Mouse (Mus musculus) forebrain, embryonic 14.5 days (tissue): Measurements from ENCODE around the gene Nutf2-ps1. TPM values are rescaled to one million over a fixed set of nuclear protein-coding genes. Genes with fewer than 3 reads are reported as not detected.
"Not testable (repeated sequence)": the region's sequence is repeated elsewhere in the genome, so short reads cannot be mapped to it uniquely, and the experiment has no call there.

ENCODE experiments used
- ATAC-seq: fragments of 200-750 bp; cut with Nextera tagmentation; 2 replicates; pipeline ENCODE4 v1.8.0; 2017; ENCODE audit warnings: mild to moderate bottlenecking, moderate library complexity
- DNase-seq: peaks from one replicate; pipeline ENCODE4 v3.0.0-alpha.2; 2015; ENCODE audit warnings: low spot score
- H3K27ac ChIP-seq: fragments of 300-500 bp; sonication (generic); 2 replicates; pipeline ENCODE4 v1.5.1; 2014; ENCODE audit warnings: low read depth, mild to moderate bottlenecking, control low read depth, low read length, moderate library complexity
- H3K27me3 ChIP-seq: fragments of 300-500 bp; sonication (generic); replicated peaks from 2 replicates; pipeline ENCODE4 v1.6.1; 2014; ENCODE audit warnings: low read length, control low read depth, mixed read lengths; ENCODE audit not compliant: control insufficient read depth, insufficient read depth
- H3K36me3 ChIP-seq: fragments of 300-500 bp; sonication (generic); 2 replicates; pipeline ENCODE4 v1.6.1; 2014; ENCODE audit warnings: low read length, control low read depth; ENCODE audit not compliant: control insufficient read depth, insufficient read depth
- H3K4me1 ChIP-seq: fragments of 300-500 bp; sonication (generic); 2 replicates; pipeline ENCODE4 v1.6.1; 2014; ENCODE audit warnings: antibody characterized with exemption, low read length, control low read depth; ENCODE audit not compliant: control insufficient read depth, insufficient read depth
- H3K4me2 ChIP-seq: fragments of 300-500 bp; sonication (generic); 2 replicates; pipeline ENCODE4 v1.6.1; 2014; ENCODE audit warnings: mild to moderate bottlenecking, control low read depth, low read length
- H3K4me3 ChIP-seq: fragments of 300-500 bp; sonication (generic); 2 replicates; pipeline ENCODE4 v1.5.1; 2014; ENCODE audit warnings: low read depth, low read length, control low read depth
- H3K9ac ChIP-seq: fragments of 300-500 bp; sonication (generic); 2 replicates; pipeline ENCODE4 v1.6.1; 2014; ENCODE audit warnings: mild to moderate bottlenecking, low read length, control low read depth, moderate library complexity
- H3K9me3 ChIP-seq: fragments of 300-500 bp; sonication (generic); replicated peaks from 2 replicates; pipeline ENCODE4 v1.6.1; 2016; ENCODE audit warnings: low read length, control low read depth, mixed read lengths; ENCODE audit not compliant: control insufficient read depth
- WGBS: fragments of 180-500 bp; shearing (Covaris S2); extraction: QIAGEN DNeasy Blood & Tissue Kit; methylation state at CpG from one replicate; pipeline ENCODE4 v1.1.7; 2014; 5-methylcytosine and 5-hydroxymethylcytosine counted together
- polyA plus RNA-seq: library from polyadenylated mRNA; unstranded; fragments of >200 nt; fragmentation: Nextera tagmentation; extraction: Ambion mirVana; gene quantifications from 2 replicates; pipeline ENCODE4 v1.2.1, GENCODE M21; 2014

Gene Nutf2-ps1
- polyA plus RNA-seq: 276 and 308 TPM in 2 replicates

- peaks cover 12% of the 10 kb centered on the region; the same call in 1 of the 2 replicates for H3K9me3 ChIP-seq
- H3K9ac ChIP-seq, DNase-seq, H3K27ac ChIP-seq, H3K36me3 ChIP-seq, H3K4me3 ChIP-seq, H3K27me3 ChIP-seq, H3K4me2 ChIP-seq, H3K4me1 ChIP-seq, ATAC-seq: not testable (repeated sequence)
- over 99% methylated on average over 7 of the region's 7 CpGs for WGBS
These were observed at the start of gene Nutf2-ps1 for GRCm38 (mm10) chr19:53588968-53589367. Gene Nutf2-ps1 (minus strand): TSS chr19:53589068.

- H3K4me2 ChIP-seq: no peak overlapping the region
- peaks cover 80% of the 10 kb centered on the region for H3K36me3 ChIP-seq
- DNase-seq: peak; percentile 15
- H3K4me3 ChIP-seq: no peak overlapping the region
- no peaks in the 10 kb centered on the region for H3K9me3 ChIP-seq
- WGBS: 93% methylated on average over 2 of the region's 2 CpGs
- no peaks in the 10 kb centered on the region for H3K4me1 ChIP-seq
- no peak overlapping the region for H3K9ac ChIP-seq
- H3K27ac ChIP-seq: no peak overlapping the region
- no peaks in the 10 kb centered on the region for H3K27me3 ChIP-seq
- no peak for ATAC-seq
These were observed 49.2 kb upstream of the Nutf2-ps1 start for GRCm38 (mm10) chr19:53638041-53638440.

- no peak overlapping the region for H3K27ac ChIP-seq
- ATAC-seq (no peak), DNase-seq (no peak)
- no peak overlapping the region for H3K4me3 ChIP-seq
- H3K4me1 ChIP-seq: no peaks in the 10 kb centered on the region
- 90% methylated on average over 13 of the region's 13 CpGs for WGBS
- H3K9ac ChIP-seq: no peak overlapping the region
- no peaks in the 10 kb centered on the region for H3K27me3 ChIP-seq
- peaks cover 80% of the 10 kb centered on the region for H3K36me3 ChIP-seq
- no peak overlapping the region for H3K4me2 ChIP-seq
- H3K9me3 ChIP-seq: no peaks in the 10 kb centered on the region
These were observed 32.8 kb upstream of the Nutf2-ps1 start for GRCm38 (mm10) chr19:53621681-53622080.

GRCm38 (mm10) chr19:53608921-53609320 lies 20.1 kb upstream of the Nutf2-ps1 start:
- ATAC-seq: peak; percentile 20; the same call in 1 of the 2 replicates
- peak; percentile 8 for DNase-seq
- 37% methylated on average over 6 of the region's 6 CpGs for WGBS

GRCm38 (mm10) chr19:53601363-53601655 lies 12.4 kb upstream of the Nutf2-ps1 start:
- Histone ChIP-seq H3K27me3 (no peaks in the 10 kb centered on the region), H3K4me3 (peak overlapping the region; percentile 88), H3K4me2 (peak overlapping the region; percentile 68), H3K36me3 (peaks cover 10% of the 10 kb centered on the region), H3K4me1 (peaks cover 7% of the 10 kb centered on the region), H3K9me3 (no peaks in the 10 kb centered on the region), H3K9ac (peak overlapping the region; percentile 96), H3K27ac (no peak overlapping the region)
- no peak for DNase-seq
- WGBS: 10% methylated on average over 11 of the region's 11 CpGs
- no peak for ATAC-seq

More at GRCm38 (mm10) chr19:53608921-53609320, 20.1 kb upstream of the Nutf2-ps1 start:
- Histone ChIP-seq H3K36me3 (peaks cover 10% of the 10 kb centered on the region), H3K9me3 (no peaks in the 10 kb centered on the region), H3K27ac (no peak overlapping the region), H3K4me1 (peaks cover 3% of the 10 kb centered on the region; the same call in 1 of the 2 replicates), H3K4me2 (no peak overlapping the region), H3K27me3 (no peaks in the 10 kb centered on the region), H3K9ac (no peak overlapping the region), H3K4me3 (no peak overlapping the region)

GRCm38 (mm10) chr19:53600549-53601362 lies 11.9 kb upstream of the Nutf2-ps1 start:
- H3K9ac ChIP-seq: peak overlapping the region; percentile 96

GRCm38 (mm10) chr19:53599757-53600539 lies 11.1 kb upstream of the Nutf2-ps1 start, which contains the start of gene Smc3:
Gene Smc3 (plus strand): TSS chr19:53600398.
- H3K4me1 ChIP-seq: peaks cover 7% of the 10 kb centered on the region
- WGBS: under 1% methylated on average over 66 of the region's 70 CpGs

More at GRCm38 (mm10) chr19:53600549-53601362, 11.9 kb upstream of the Nutf2-ps1 start:
- peak overlapping the region; percentile 68 for H3K4me2 ChIP-seq
- H3K27me3 ChIP-seq: no peaks in the 10 kb centered on the region
- under 1% methylated on average over 54 of the region's 82 CpGs for WGBS
- H3K36me3 ChIP-seq: peaks cover 10% of the 10 kb centered on the region; the same call in 1 of the 2 replicates
- DNase-seq (peak; percentile 66), ATAC-seq (peak; percentile 73)
- peaks cover 7% of the 10 kb centered on the region for H3K4me1 ChIP-seq
- peak overlapping the region; percentile 98 for H3K27ac ChIP-seq
- H3K9me3 ChIP-seq: no peaks in the 10 kb centered on the region
- peak overlapping the region; percentile 88 for H3K4me3 ChIP-seq

GRCm38 (mm10) chr19:53596723-53597474 lies 8.0 kb upstream of the Nutf2-ps1 start:
- ATAC-seq (no peak), DNase-seq (no peak)
- Histone ChIP-seq H3K4me1 (peaks cover 3% of the 10 kb centered on the region), H3K27ac (no peak overlapping the region), H3K36me3 (no peaks in the 10 kb centered on the region), H3K9me3 (no peaks in the 10 kb centered on the region), H3K9ac (no peak overlapping the region), H3K4me2 (no peak overlapping the region), H3K4me3 (no peak overlapping the region), H3K27me3 (no peaks in the 10 kb centered on the region)
- 65% methylated on average over 7 of the region's 7 CpGs for WGBS

More at GRCm38 (mm10) chr19:53599757-53600539, 11.1 kb upstream of the Nutf2-ps1 start, which contains the start of gene Smc3:
- Histone ChIP-seq H3K4me3 (peak within 1 kb of the TSS; percentile 88), H3K27ac (peak within 1 kb of the TSS; percentile 98), H3K9me3 (no peaks in the 10 kb centered on the region), H3K27me3 (no peaks in the 10 kb centered on the region), H3K4me2 (peak within 1 kb of the TSS; percentile 68), H3K36me3 (peaks cover 10% of the 10 kb centered on the region; the same call in 1 of the 2 replicates), H3K9ac (peak within 1 kb of the TSS; percentile 96)
- DNase-seq (peak; percentile 99), ATAC-seq (peak; percentile 97)
